Mouse (Mus musculus) inflammation-experienced regulatory T-cells (primary cell): ENCODE data around the gene ccdc198. TPM values are rescaled to one million over a fixed set of nuclear protein-coding genes. Genes with fewer than 3 reads are reported as not detected.

ENCODE experiments used
- polyA plus RNA-seq, 2 experiments: library from polyadenylated mRNA; unstranded; fragments of 100-300 nt; shearing (Covaris generic); gene quantifications; one replicate each; pipeline ENCODE4 v1.2.1; 2017

ccdc198 gene
- 1 to 10 TPM in 1 of 2 experiments, under 1 TPM in 1; 0.39 to 3.4 TPM for polyA plus RNA-seq

DNA sequence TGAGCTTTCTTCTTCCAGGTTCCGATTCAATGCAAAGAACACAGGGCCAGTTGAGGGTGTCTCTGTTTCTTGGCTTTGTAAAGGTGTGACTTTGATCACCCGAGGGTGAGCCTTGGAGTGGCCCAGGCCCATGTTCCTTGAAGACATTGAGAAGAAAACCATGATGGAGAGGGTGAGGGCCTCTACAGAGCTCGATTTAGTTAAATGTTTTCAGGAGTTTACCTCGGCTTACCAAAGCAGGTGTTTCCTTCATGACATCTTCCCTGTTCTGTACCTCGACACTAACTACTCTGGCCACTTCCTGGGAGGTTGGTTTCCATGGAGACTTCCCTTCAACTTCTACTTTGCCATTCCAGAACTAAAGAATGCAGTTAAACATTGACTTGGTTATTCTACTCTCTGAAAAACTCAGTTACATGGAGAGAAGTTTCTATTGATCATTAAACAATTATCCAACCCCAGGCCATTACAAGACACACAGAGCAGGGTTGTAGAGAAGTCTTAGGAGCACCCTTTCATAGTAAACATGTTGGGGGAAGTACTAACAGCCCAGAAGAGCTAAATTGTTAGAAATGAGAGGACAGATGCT, at the start of gene ccdc198:
Gene ccdc198 (minus strand): TSS at position 349 of the 589 bp plus-strand sequence.

DNA sequence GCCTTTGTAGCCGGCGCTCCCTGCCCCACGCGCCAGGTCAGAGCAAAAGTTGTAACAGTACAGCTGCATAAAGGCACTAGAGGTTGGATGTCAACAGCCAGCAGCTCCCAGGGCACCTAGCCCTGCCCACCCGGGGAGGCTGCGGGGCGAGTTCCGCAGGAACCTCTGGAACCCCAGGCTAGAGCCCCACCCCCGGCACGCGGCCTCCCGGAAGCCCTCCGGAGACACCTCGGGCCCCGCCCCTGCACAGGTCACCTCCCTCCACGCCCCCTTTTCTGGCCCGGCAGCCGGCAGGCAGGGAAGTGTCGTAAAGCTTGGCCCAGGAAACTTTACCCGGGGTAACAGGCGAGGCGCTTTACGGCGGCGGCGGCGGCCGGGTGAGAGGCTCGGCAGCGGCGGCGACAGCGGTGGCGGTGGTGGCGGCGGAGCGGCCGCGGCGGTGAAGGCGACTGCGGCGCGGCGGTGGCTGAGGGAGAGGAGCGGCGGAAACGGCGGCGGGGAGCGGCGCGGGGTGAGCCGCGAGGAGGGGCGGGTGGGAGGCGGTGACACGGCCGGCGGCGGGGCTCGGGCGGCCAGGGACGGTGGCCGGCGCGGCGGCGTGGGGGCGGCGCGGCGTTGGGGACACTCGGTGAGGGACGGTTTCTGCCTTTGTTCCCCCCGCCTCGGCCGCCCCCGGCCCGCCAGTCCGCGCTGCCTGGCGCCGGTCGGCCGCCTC, 73.2 kb downstream of the ccdc198 start, which contains the start of gene Naa30:
Gene Naa30 (plus strand): TSS at position 360 of the 715 bp plus-strand sequence.

Other genes starting within 250 kb of the ccdc198 start
- 10 to 100 TPM; 51.4 to 55.8 TPM for gene Ap5m1, start 179.4 kb downstream of the ccdc198 start, polyA plus RNA-seq
- gene Exoc5, start 178.8 kb downstream of the ccdc198 start, polyA plus RNA-seq: 10 to 100 TPM; 62.2 to 82.8 TPM
- gene Naa30, start 73.2 kb downstream of the ccdc198 start, polyA plus RNA-seq: 10 to 100 TPM; 36.0 to 49.6 TPM